Mouse (Mus musculus): ENCODE results near the gene Prkcq. TPM values are rescaled to one million over a fixed set of nuclear protein-coding genes. Genes with fewer than 3 reads are reported as not detected.

Gene Prkcq
- total RNA-seq, 1 experiment from 2014 or later = 2.7 TPM

GRCm38 (mm10) chr2:11224808-11225484, 53.0 kb downstream of the Prkcq start:
- DNase-seq = no peak

GRCm38 (mm10) chr2:11225485-11225876, 53.6 kb downstream of the Prkcq start:
- no peak for DNase-seq

GRCm38 (mm10) chr2:11226555-11226954, 54.6 kb downstream of the Prkcq start:
- DNase-seq = no peak

- DNase-seq = no peak
These were observed 57.2 kb downstream of the Prkcq start for GRCm38 (mm10) chr2:11229126-11229525.

- DNase-seq = no peak
These were observed 59.2 kb downstream of the Prkcq start for GRCm38 (mm10) chr2:11231118-11231517.

- DNase-seq = no peak
These were observed 60.1 kb downstream of the Prkcq start for GRCm38 (mm10) chr2:11231988-11232387.

GRCm38 (mm10) chr2:11238254-11238653, 66.3 kb downstream of the Prkcq start:
- no peak for DNase-seq

- no peak for DNase-seq
These were observed 67.6 kb downstream of the Prkcq start for GRCm38 (mm10) chr2:11239523-11239922.

- DNase-seq = no peak
These were observed 74.0 kb downstream of the Prkcq start for GRCm38 (mm10) chr2:11245926-11246325.

GRCm38 (mm10) chr2:11253945-11254344, 82.0 kb downstream of the Prkcq start:
- DNase-seq = peak; percentile 64

GRCm38 (mm10) chr2:11254446-11254845, 82.5 kb downstream of the Prkcq start:
- no peak for DNase-seq

- no peak for DNase-seq
These were observed 85.4 kb downstream of the Prkcq start for GRCm38 (mm10) chr2:11257260-11257850.

GRCm38 (mm10) chr2:11258181-11258580, 86.3 kb downstream of the Prkcq start:
- DNase-seq = no peak

GRCm38 (mm10) chr2:11259361-11259760, 87.5 kb downstream of the Prkcq start:
- no peak for DNase-seq

- DNase-seq = no peak
These were observed 92.9 kb downstream of the Prkcq start for GRCm38 (mm10) chr2:11264836-11265235.

- no peak for DNase-seq
These were observed 93.5 kb downstream of the Prkcq start for GRCm38 (mm10) chr2:11265455-11265854.

- DNase-seq = peak; percentile 6
These were observed 94.4 kb downstream of the Prkcq start for GRCm38 (mm10) chr2:11266294-11266693.

GRCm38 (mm10) chr2:11278965-11279364, 107.1 kb downstream of the Prkcq start:
- no peak for DNase-seq

- DNase-seq = no peak
These were observed 108.3 kb downstream of the Prkcq start for GRCm38 (mm10) chr2:11280247-11280646.

GRCm38 (mm10) chr2:11287834-11288530, 116.1 kb downstream of the Prkcq start:
- no peak for DNase-seq

GRCm38 (mm10) chr2:11288531-11288846, 116.6 kb downstream of the Prkcq start:
- DNase-seq = peak; percentile 83

- no peak for DNase-seq
These were observed 119.0 kb downstream of the Prkcq start for GRCm38 (mm10) chr2:11290931-11291330.

- DNase-seq = no peak
These were observed 119.9 kb downstream of the Prkcq start for GRCm38 (mm10) chr2:11291570-11292405.

All from adrenal gland, postnatal 14 days (tissue).